Mouse (Mus musculus) G1E (cell line): ENCODE measurements around the gene Atp8b5. TPM values are rescaled to one million over a fixed set of nuclear protein-coding genes. Genes with fewer than 3 reads are reported as not detected.

Source experiments
- ATAC-seq: 2 replicates; pipeline ENCODE4 v1.8.0; 2016; ENCODE audit warnings: mild to moderate bottlenecking; ENCODE audit not compliant: insufficient number of reproducible peaks, poor library complexity, low FRiP score, severe bottlenecking; ENCODE audit errors: extremely low read depth
- DNase-seq: peaks from one replicate; pipeline ENCODE4 v3.0.0; 2012; ENCODE audit warnings: low spot score
- H3K27me3 ChIP-seq: 2 replicates; pipeline ENCODE4 v1.6.1; 2012; ENCODE audit warnings: mild to moderate bottlenecking, low read length, inconsistent platforms; ENCODE audit not compliant: insufficient read depth
- H3K36me3 ChIP-seq: replicated peaks from 2 replicates; pipeline ENCODE3; 2012; ENCODE audit warnings: mild to moderate bottlenecking, inconsistent platforms
- H3K4me1 ChIP-seq: 2 replicates; pipeline ENCODE4 v1.6.1; 2012; ENCODE audit warnings: low read depth, low read length, inconsistent platforms, mixed read lengths; ENCODE audit not compliant: insufficient read depth
- H3K4me3 ChIP-seq: 2 replicates; pipeline ENCODE4 v1.5.1; 2012; ENCODE audit warnings: low read depth, mild to moderate bottlenecking, inconsistent platforms, low read length, moderate library complexity, mixed read lengths
- H3K9me3 ChIP-seq: replicated peaks from 2 replicates; pipeline ENCODE4 v1.6.1; 2012; ENCODE audit warnings: inconsistent platforms
- CTCF ChIP-seq: IDR thresholded peaks from 2 replicates; pipeline ENCODE4 v1.5.1; 2012; ENCODE audit warnings: low read depth, low read length, inconsistent platforms, mixed read lengths
- GATA1 ChIP-seq: IDR thresholded peaks from 2 replicates; pipeline ENCODE4 v1.6.1; 2012; ENCODE audit warnings: borderline replicate concordance, low read length, inconsistent platforms, mixed read lengths
- GATA2 ChIP-seq: IDR thresholded peaks from 2 replicates; pipeline ENCODE4 v1.6.1; 2012; ENCODE audit warnings: low read depth, low read length, inconsistent platforms, borderline replicate concordance
- POLR2AphosphoS5 ChIP-seq: IDR thresholded peaks from 2 replicates; pipeline ENCODE4 v1.6.1; 2012; ENCODE audit warnings: low read depth, low read length, inconsistent platforms; ENCODE audit not compliant: insufficient replicate concordance
- TAL1 ChIP-seq: conservative IDR thresholded peaks from 2 replicates; pipeline ENCODE4 v1.6.1; 2012; ENCODE audit warnings: low read depth, low read length, inconsistent platforms, mixed read lengths
- polyA plus RNA-seq: library from polyadenylated mRNA; stranded (reverse); fragments of >175 nt; gene quantifications from 2 replicates; pipeline ENCODE4 v1.2.3, GENCODE M21; 2012
- total RNA-seq, 2 experiments: library from RNA; stranded (forward) in 1 of 2; stranded (reverse) in 1 of 2; fragments of 200-1000 nt in 1 of 2; fragments of >200 nt in 1 of 2; fragmentation: Nextera tagmentation in 1 of 2; gene quantifications; 2 replicates each; pipeline ENCODE4 v1.2.3; 2014 to 2017

Gene Atp8b5
- total and polyA plus RNA-seq, 3 experiments, result 0.24 to 5.3 (median 3.5) TPM

- H3K9me3 ChIP-seq, result peaks cover 23% of the 10 kb centered on the region
- DNase-seq, result no peak
- no peak for ATAC-seq
- no peak for TF ChIP-seq CTCF
- TF ChIP-seq GATA1, result no peak
- no peak for TF ChIP-seq GATA2
- no peak for TF ChIP-seq TAL1
- TF ChIP-seq POLR2AphosphoS5, result no peak
- H3K4me3 ChIP-seq, result peak overlapping the region; percentile 45; the same call in 1 of the 2 replicates
- no peaks in the 10 kb centered on the region for H3K27me3 ChIP-seq
- H3K4me1 ChIP-seq, result peaks cover 68% of the 10 kb centered on the region
- peaks cover 2% of the 10 kb centered on the region for H3K36me3 ChIP-seq
These were observed 147.8 kb downstream of the Atp8b5 start for GRCm38 (mm10) chr4:43414761-43415160.

- H3K27me3 ChIP-seq, result no peaks in the 10 kb centered on the region
- ATAC-seq (no peak), DNase-seq (no peak)
- H3K4me3 ChIP-seq, result peak overlapping the region; percentile 45; the same call in 1 of the 2 replicates
- TF ChIP-seq TAL1, result no peak
- peaks cover 2% of the 10 kb centered on the region for H3K36me3 ChIP-seq
- H3K4me1 ChIP-seq, result peaks cover 75% of the 10 kb centered on the region
- H3K9me3 ChIP-seq, result peaks cover 23% of the 10 kb centered on the region
These were observed 148.5 kb downstream of the Atp8b5 start for GRCm38 (mm10) chr4:43415221-43416070.

- Histone ChIP-seq H3K4me3 (peak overlapping the region; percentile 15; the same call in 1 of the 2 replicates), H3K36me3 (peaks cover 2% of the 10 kb centered on the region), H3K4me1 (peaks cover 77% of the 10 kb centered on the region), H3K9me3 (peaks cover 23% of the 10 kb centered on the region), H3K27me3 (peaks cover under 1% of the 10 kb centered on the region; the same call in 1 of the 2 replicates)
- DNase-seq (no peak), ATAC-seq (no peak)
- TF ChIP-seq CTCF, result no peak
- TF ChIP-seq GATA2, result no peak
- no peak for TF ChIP-seq POLR2AphosphoS5
- no peak for TF ChIP-seq GATA1
- no peak for TF ChIP-seq TAL1
These were observed 149.1 kb downstream of the Atp8b5 start for GRCm38 (mm10) chr4:43416071-43416490.

GRCm38 (mm10) chr4:43417269-43418062 is 150.5 kb downstream of the Atp8b5 start:
- H3K36me3 ChIP-seq, result peaks cover 2% of the 10 kb centered on the region
- peak overlapping the region; percentile 62 for H3K4me3 ChIP-seq
- DNase-seq (peak; percentile 76), ATAC-seq (peak; percentile 77)
- peak; percentile 78 for TF ChIP-seq TAL1
- no peak for TF ChIP-seq POLR2AphosphoS5
- peaks cover 10% of the 10 kb centered on the region; the same call in 1 of the 2 replicates for H3K27me3 ChIP-seq
- H3K4me1 ChIP-seq, result peaks cover 70% of the 10 kb centered on the region
- H3K9me3 ChIP-seq, result peaks cover 29% of the 10 kb centered on the region

- DNase-seq (no peak), ATAC-seq (no peak)
- Histone ChIP-seq H3K4me3 (no peak overlapping the region; the same call in 1 of the 2 replicates), H3K4me1 (peaks cover 67% of the 10 kb centered on the region), H3K9me3 (peaks cover 29% of the 10 kb centered on the region), H3K27me3 (peaks cover 13% of the 10 kb centered on the region; the same call in 1 of the 2 replicates), H3K36me3 (peaks cover 2% of the 10 kb centered on the region)
- TF ChIP-seq CTCF, result no peak
- no peak for TF ChIP-seq GATA1
- no peak for TF ChIP-seq TAL1
- TF ChIP-seq POLR2AphosphoS5, result no peak
- no peak for TF ChIP-seq GATA2
These were observed 151.5 kb downstream of the Atp8b5 start for GRCm38 (mm10) chr4:43418450-43418849.

GRCm38 (mm10) chr4:43418973-43419656 is 152.2 kb downstream of the Atp8b5 start:
- Histone ChIP-seq H3K9me3 (peaks cover 29% of the 10 kb centered on the region), H3K36me3 (peaks cover 2% of the 10 kb centered on the region), H3K27me3 (peaks cover 19% of the 10 kb centered on the region; the same call in 1 of the 2 replicates), H3K4me3 (no peak overlapping the region; the same call in 1 of the 2 replicates), H3K4me1 (peaks cover 62% of the 10 kb centered on the region)
- no peak for TF ChIP-seq POLR2AphosphoS5
- TF ChIP-seq CTCF, result no peak
- no peak for TF ChIP-seq GATA2
- TF ChIP-seq TAL1, result no peak
- TF ChIP-seq GATA1, result no peak
- DNase-seq (no peak), ATAC-seq (no peak)
